Mouse (Mus musculus): ENCODE results near the gene Zmym1. TPM values are rescaled to one million over a fixed set of nuclear protein-coding genes. Genes with fewer than 3 reads are reported as not detected.

The Zmym1 gene
- polyA plus RNA-seq, 1 experiment from 2014 or later: 6.5 TPM

GRCm38 (mm10) chr4:127054522-127055198 lies 6.3 kb downstream of the Zmym1 start:
- no peak overlapping the region for H3K27ac ChIP-seq (ENCODE audit: low read depth, low read length)
- H3K27me3 ChIP-seq (replicated peaks; ENCODE audit: control insufficient read depth, insufficient read depth, low read length): no peaks in the 10 kb centered on the region
- H3K4me1 ChIP-seq (replicated peaks; ENCODE audit: control insufficient read depth, insufficient read depth, low read length): no peaks in the 10 kb centered on the region
- H3K9me3 ChIP-seq (ENCODE audit: control insufficient read depth): no peaks in the 10 kb centered on the region
- no peak overlapping the region for H3K4me3 ChIP-seq (ENCODE audit: low read depth, low read length)
- WGBS: 86% methylated on average over 7 of the region's 7 CpGs
- peak; percentile 48 for TF ChIP-seq CTCF (IDR thresholded peaks at IDR 0.05; ENCODE audit: low read depth)
- no peak overlapping the region for H3K9ac ChIP-seq (ENCODE audit: low read depth, low read length)
- no peak for ATAC-seq
- peaks cover 33% of the 10 kb centered on the region for H3K36me3 ChIP-seq (ENCODE audit: control insufficient read depth, insufficient read depth)
- H3K4me2 ChIP-seq (replicated peaks; ENCODE audit: low read depth): no peak overlapping the region

DNA sequence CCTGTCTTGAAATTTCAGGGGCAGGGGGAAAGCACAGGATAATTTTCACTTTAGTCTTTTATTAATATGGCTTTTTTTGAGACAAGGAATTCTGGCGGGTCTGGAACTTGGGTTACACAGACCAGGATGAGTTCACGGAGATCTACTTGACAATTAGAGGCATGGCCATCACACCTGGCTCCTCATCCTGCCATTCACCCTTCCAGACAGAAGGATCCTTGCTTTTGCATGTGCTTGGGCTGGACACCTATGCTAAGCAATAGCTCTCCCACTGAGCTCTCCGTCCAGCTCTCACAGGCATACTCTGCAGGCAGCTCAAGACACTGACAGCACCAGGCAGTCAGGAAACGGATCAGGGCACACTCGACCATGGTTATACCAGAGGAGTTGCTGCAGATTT lies 7.9 kb downstream of the Zmym1 start:
- Histone ChIP-seq H3K36me3 (ENCODE audit: control insufficient read depth, insufficient read depth) (peaks cover 44% of the 10 kb centered on the region), H3K9ac (ENCODE audit: low read depth, low read length) (no peak overlapping the region), H3K9me3 (ENCODE audit: control insufficient read depth) (no peaks in the 10 kb centered on the region), H3K4me3 (ENCODE audit: low read depth, low read length) (no peak overlapping the region), H3K27ac (ENCODE audit: low read depth, low read length) (no peak overlapping the region), H3K27me3 (replicated peaks; ENCODE audit: control insufficient read depth, insufficient read depth, low read length) (no peaks in the 10 kb centered on the region), H3K4me2 (replicated peaks; ENCODE audit: low read depth) (no peak overlapping the region), H3K4me1 (replicated peaks; ENCODE audit: control insufficient read depth, insufficient read depth, low read length) (no peaks in the 10 kb centered on the region)
- ATAC-seq: no peak
- TF ChIP-seq CTCF (IDR thresholded peaks at IDR 0.05; ENCODE audit: low read depth): no peak
- 97% methylated on average over 5 of the region's 5 CpGs for WGBS

DNA sequence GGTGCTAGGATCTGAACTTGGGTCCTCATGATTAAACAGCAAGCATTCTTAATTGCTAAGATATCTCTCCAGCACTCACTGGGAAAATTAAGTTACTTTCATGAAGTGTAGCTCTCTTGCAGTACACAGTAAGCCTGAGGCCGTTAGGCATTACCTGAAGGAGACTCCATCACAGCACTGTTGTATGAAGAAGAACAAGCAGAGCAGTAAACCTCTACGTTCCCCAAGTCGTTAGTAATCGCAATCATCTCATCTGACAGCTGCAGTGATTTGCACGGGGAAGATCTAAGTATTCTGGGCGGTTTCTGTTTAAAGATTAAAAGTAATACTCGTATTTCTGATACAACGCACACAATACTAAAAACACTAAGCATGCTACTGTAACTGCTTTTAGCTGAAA lies 9.8 kb downstream of the Zmym1 start:
- Histone ChIP-seq H3K4me1 (replicated peaks; ENCODE audit: control insufficient read depth, insufficient read depth, low read length) (no peaks in the 10 kb centered on the region), H3K4me2 (replicated peaks; ENCODE audit: low read depth) (no peak overlapping the region), H3K9me3 (ENCODE audit: control insufficient read depth) (no peaks in the 10 kb centered on the region), H3K27ac (ENCODE audit: low read depth, low read length) (no peak overlapping the region), H3K4me3 (ENCODE audit: low read depth, low read length) (no peak overlapping the region), H3K36me3 (ENCODE audit: control insufficient read depth, insufficient read depth) (peaks cover 39% of the 10 kb centered on the region), H3K27me3 (replicated peaks; ENCODE audit: control insufficient read depth, insufficient read depth, low read length) (no peaks in the 10 kb centered on the region), H3K9ac (ENCODE audit: low read depth, low read length) (no peak overlapping the region)
- WGBS: 66% methylated on average over 8 of the region's 8 CpGs
- no peak for ATAC-seq
- TF ChIP-seq CTCF (IDR thresholded peaks at IDR 0.05; ENCODE audit: low read depth): no peak

DNA sequence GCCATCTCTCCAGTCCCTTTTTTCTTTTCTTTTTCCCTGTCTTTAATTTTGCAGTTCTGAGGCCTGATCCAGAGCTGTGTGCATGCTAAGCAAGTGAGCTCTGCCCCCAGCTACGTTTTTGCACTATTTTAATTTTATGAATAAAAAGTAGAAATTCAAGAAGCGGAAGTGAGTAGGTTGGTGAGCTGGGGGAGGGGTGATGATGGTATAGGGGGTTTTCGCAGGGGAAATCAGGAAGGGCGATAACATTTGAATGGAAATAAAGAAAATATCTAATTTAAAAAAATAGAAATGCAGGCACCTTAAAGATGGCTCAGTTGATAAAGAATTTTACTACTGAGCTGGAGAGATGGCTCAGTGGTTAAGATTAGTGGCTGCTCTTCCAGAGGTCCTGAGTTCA lies 17.4 kb downstream of the Zmym1 start:
- Histone ChIP-seq H3K9ac (ENCODE audit: low read depth, low read length) (no peak overlapping the region), H3K27me3 (replicated peaks; ENCODE audit: control insufficient read depth, insufficient read depth, low read length) (no peaks in the 10 kb centered on the region), H3K27ac (ENCODE audit: low read depth, low read length) (no peak overlapping the region), H3K4me3 (ENCODE audit: low read depth, low read length) (no peak overlapping the region), H3K9me3 (ENCODE audit: control insufficient read depth) (no peaks in the 10 kb centered on the region), H3K36me3 (ENCODE audit: control insufficient read depth, insufficient read depth) (peaks cover 29% of the 10 kb centered on the region), H3K4me2 (replicated peaks; ENCODE audit: low read depth) (no peak overlapping the region), H3K4me1 (replicated peaks; ENCODE audit: control insufficient read depth, insufficient read depth, low read length) (no peaks in the 10 kb centered on the region)
- WGBS: 80% methylated on average over 4 of the region's 4 CpGs
- no peak for TF ChIP-seq CTCF (IDR thresholded peaks at IDR 0.05; ENCODE audit: low read depth)
- ATAC-seq: no peak

- H3K9ac ChIP-seq (ENCODE audit: low read depth, low read length): no peak overlapping the region
- H3K27ac ChIP-seq (ENCODE audit: low read depth, low read length): no peak overlapping the region
- no peaks in the 10 kb centered on the region for H3K27me3 ChIP-seq (replicated peaks; ENCODE audit: control insufficient read depth, insufficient read depth, low read length)
- no peak overlapping the region for H3K4me3 ChIP-seq (ENCODE audit: low read depth, low read length)
- 68% methylated on average over 3 of the region's 3 CpGs for WGBS
- no peak for ATAC-seq
- H3K36me3 ChIP-seq (ENCODE audit: control insufficient read depth, insufficient read depth): peaks cover 45% of the 10 kb centered on the region
- H3K9me3 ChIP-seq (ENCODE audit: control insufficient read depth): no peaks in the 10 kb centered on the region
- no peaks in the 10 kb centered on the region for H3K4me1 ChIP-seq (replicated peaks; ENCODE audit: control insufficient read depth, insufficient read depth, low read length)
- no peak; the same call in 1 of the 2 replicates for TF ChIP-seq CTCF (IDR thresholded peaks at IDR 0.05; ENCODE audit: low read depth)
- no peak overlapping the region for H3K4me2 ChIP-seq (replicated peaks; ENCODE audit: low read depth)
Measured at GRCm38 (mm10) chr4:127039871-127040483, 21.0 kb downstream of the Zmym1 start.

- H3K4me2 ChIP-seq (replicated peaks; ENCODE audit: low read depth): no peak overlapping the region
- H3K9ac ChIP-seq (ENCODE audit: low read depth, low read length): no peak overlapping the region
- peaks cover 49% of the 10 kb centered on the region for H3K36me3 ChIP-seq (ENCODE audit: control insufficient read depth, insufficient read depth)
- no peak overlapping the region for H3K4me3 ChIP-seq (ENCODE audit: low read depth, low read length)
- H3K27ac ChIP-seq (ENCODE audit: low read depth, low read length): no peak overlapping the region
- 92% methylated on average over 3 of the region's 3 CpGs for WGBS
- TF ChIP-seq CTCF (IDR thresholded peaks at IDR 0.05; ENCODE audit: low read depth): no peak
- H3K9me3 ChIP-seq (ENCODE audit: control insufficient read depth): no peaks in the 10 kb centered on the region
- no peak for ATAC-seq
- H3K27me3 ChIP-seq (replicated peaks; ENCODE audit: control insufficient read depth, insufficient read depth, low read length): no peaks in the 10 kb centered on the region
- no peaks in the 10 kb centered on the region for H3K4me1 ChIP-seq (replicated peaks; ENCODE audit: control insufficient read depth, insufficient read depth, low read length)
Measured at GRCm38 (mm10) chr4:127038828-127039349, 22.1 kb downstream of the Zmym1 start.

Data from intestine, postnatal 0 days (tissue).